Mouse (Mus musculus) liver, embryonic 13.5 days (tissue): ENCODE results near the gene Exoc8. TPM values are rescaled to one million over a fixed set of nuclear protein-coding genes. Genes with fewer than 3 reads are reported as not detected.

ENCODE experiments used
- ATAC-seq: fragments of 200-750 bp; cut with Nextera tagmentation; 2 replicates; pipeline ENCODE4 v1.8.0; 2017; ENCODE audit warnings: low read depth, mild to moderate bottlenecking, moderate number of reproducible peaks, moderate library complexity
- DNase-seq: peaks from one replicate; pipeline ENCODE4 v3.0.0; 2022
- H3K27ac ChIP-seq: fragments of 300-500 bp; sonication (generic); 2 replicates; pipeline ENCODE4 v1.5.1; 2015; ENCODE audit warnings: moderate library complexity, mild to moderate bottlenecking, inconsistent platforms
- H3K27me3 ChIP-seq: fragments of 300-500 bp; sonication (generic); 2 replicates; pipeline ENCODE4 v1.6.1; 2015; ENCODE audit warnings: mild to moderate bottlenecking, inconsistent platforms
- H3K36me3 ChIP-seq: fragments of 300-500 bp; sonication (generic); 2 replicates; pipeline ENCODE4 v1.6.1; 2015; ENCODE audit warnings: mild to moderate bottlenecking, inconsistent platforms
- H3K4me1 ChIP-seq: fragments of 300-500 bp; sonication (generic); replicated peaks from 2 replicates; pipeline ENCODE4 v1.6.1; 2015; ENCODE audit warnings: inconsistent platforms
- H3K4me2 ChIP-seq: fragments of 300-500 bp; sonication (generic); 2 replicates; pipeline ENCODE4 v1.6.1; 2015; ENCODE audit warnings: inconsistent platforms, mild to moderate bottlenecking, moderate library complexity
- H3K4me3 ChIP-seq: fragments of 300-500 bp; sonication (generic); replicated peaks from 2 replicates; pipeline ENCODE4 v1.5.1; 2015; ENCODE audit warnings: mild to moderate bottlenecking, inconsistent platforms
- H3K9ac ChIP-seq: fragments of 300-500 bp; sonication (generic); 2 replicates; pipeline ENCODE4 v1.6.1; 2015; ENCODE audit warnings: mild to moderate bottlenecking, inconsistent platforms
- H3K9me3 ChIP-seq: fragments of 300-500 bp; sonication (generic); replicated peaks from 2 replicates; pipeline ENCODE4 v1.6.1; 2016; ENCODE audit warnings: inconsistent platforms
- WGBS: fragments of 180-500 bp; shearing (Covaris S2); methylation state at CpG from one replicate; pipeline ENCODE4 v1.1.7; 2015; ENCODE audit not compliant: insufficient replicate concordance; 5-methylcytosine and 5-hydroxymethylcytosine counted together
- polyA plus RNA-seq: library from polyadenylated mRNA; unstranded; fragments of >200 nt; fragmentation: Nextera tagmentation; extraction: Ambion mirVana; gene quantifications from 2 replicates; pipeline ENCODE4 v1.2.1, GENCODE M21; 2015

The Exoc8 gene
- polyA plus RNA-seq, 1 experiment from 2014 or later: 4.2 TPM

- 21% methylated on average over 14 of the region's 14 CpGs for WGBS
- peaks cover 64% of the 10 kb centered on the region for H3K4me1 ChIP-seq
These were observed 28.2 kb upstream of the Exoc8 start for GRCm38 (mm10) chr8:124925544-124926266.

GRCm38 (mm10) chr8:124923971-124924652 lies 26.6 kb upstream of the Exoc8 start:
- 81% methylated on average over 15 of the region's 15 CpGs for WGBS
- no peak overlapping the region for H3K4me3 ChIP-seq
- no peaks in the 10 kb centered on the region for H3K36me3 ChIP-seq
- H3K9me3 ChIP-seq: no peaks in the 10 kb centered on the region
- ATAC-seq: no peak
- H3K27me3 ChIP-seq: no peaks in the 10 kb centered on the region
- no peak overlapping the region for H3K9ac ChIP-seq
- H3K4me2 ChIP-seq: no peak overlapping the region
- no peak overlapping the region for H3K27ac ChIP-seq
- peaks cover 53% of the 10 kb centered on the region for H3K4me1 ChIP-seq
- DNase-seq: no peak

More at GRCm38 (mm10) chr8:124925544-124926266, 28.2 kb upstream of the Exoc8 start:
- Histone ChIP-seq H3K36me3 (no peaks in the 10 kb centered on the region), H3K4me3 (no peak overlapping the region), H3K9ac (no peak overlapping the region), H3K27me3 (no peaks in the 10 kb centered on the region), H3K4me2 (no peak overlapping the region), H3K27ac (peak overlapping the region; percentile 43), H3K9me3 (no peaks in the 10 kb centered on the region)
- ATAC-seq (peak; percentile 74), DNase-seq (peak; percentile 24)

DNA sequence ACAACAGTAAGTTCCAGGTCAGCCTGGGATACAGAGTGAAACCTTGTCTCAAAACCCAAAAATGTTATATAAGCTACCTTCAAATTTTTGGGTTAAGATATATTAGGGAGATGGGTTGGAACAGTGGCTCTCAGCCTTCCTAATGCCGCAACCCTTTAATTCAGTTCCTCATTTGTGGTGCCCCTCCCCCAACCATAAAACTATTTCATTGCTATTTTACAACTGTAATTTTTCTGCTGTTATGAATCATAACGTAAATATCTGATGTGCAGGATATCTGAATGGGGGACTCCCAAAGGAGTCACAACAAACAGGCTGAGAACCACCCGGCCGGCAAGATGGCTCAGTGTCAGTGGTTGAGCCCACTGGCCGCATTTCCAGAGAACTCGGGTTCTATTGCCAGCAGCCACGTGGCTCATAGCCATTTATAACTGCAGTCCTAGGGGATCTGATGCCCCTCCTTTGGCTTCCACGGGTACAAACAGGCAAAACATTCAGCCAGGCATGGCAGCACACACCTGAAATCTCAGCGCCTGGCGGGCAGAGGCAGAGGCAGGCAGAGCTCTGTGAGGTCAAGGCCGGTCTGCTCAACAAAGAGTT lies 25.1 kb upstream of the Exoc8 start:
- Histone ChIP-seq H3K4me3 (no peak overlapping the region), H3K27me3 (no peaks in the 10 kb centered on the region), H3K4me1 (peaks cover 53% of the 10 kb centered on the region), H3K9me3 (no peaks in the 10 kb centered on the region), H3K4me2 (no peak overlapping the region), H3K27ac (no peak overlapping the region), H3K36me3 (no peaks in the 10 kb centered on the region), H3K9ac (no peak overlapping the region)
- no peak for DNase-seq
- WGBS: 64% methylated on average over 11 of the region's 11 CpGs
- no peak for ATAC-seq

GRCm38 (mm10) chr8:124921369-124922279 lies 24.1 kb upstream of the Exoc8 start:
- H3K9ac ChIP-seq: no peak overlapping the region
- H3K4me1 ChIP-seq: peaks cover 44% of the 10 kb centered on the region
- H3K27me3 ChIP-seq: no peaks in the 10 kb centered on the region
- DNase-seq (no peak), ATAC-seq (no peak)
- H3K9me3 ChIP-seq: no peaks in the 10 kb centered on the region
- no peak overlapping the region for H3K27ac ChIP-seq
- no peaks in the 10 kb centered on the region for H3K36me3 ChIP-seq
- no peak overlapping the region for H3K4me3 ChIP-seq
- peak overlapping the region; percentile 22 for H3K4me2 ChIP-seq
- 45% methylated on average over 18 of the region's 18 CpGs for WGBS

DNA sequence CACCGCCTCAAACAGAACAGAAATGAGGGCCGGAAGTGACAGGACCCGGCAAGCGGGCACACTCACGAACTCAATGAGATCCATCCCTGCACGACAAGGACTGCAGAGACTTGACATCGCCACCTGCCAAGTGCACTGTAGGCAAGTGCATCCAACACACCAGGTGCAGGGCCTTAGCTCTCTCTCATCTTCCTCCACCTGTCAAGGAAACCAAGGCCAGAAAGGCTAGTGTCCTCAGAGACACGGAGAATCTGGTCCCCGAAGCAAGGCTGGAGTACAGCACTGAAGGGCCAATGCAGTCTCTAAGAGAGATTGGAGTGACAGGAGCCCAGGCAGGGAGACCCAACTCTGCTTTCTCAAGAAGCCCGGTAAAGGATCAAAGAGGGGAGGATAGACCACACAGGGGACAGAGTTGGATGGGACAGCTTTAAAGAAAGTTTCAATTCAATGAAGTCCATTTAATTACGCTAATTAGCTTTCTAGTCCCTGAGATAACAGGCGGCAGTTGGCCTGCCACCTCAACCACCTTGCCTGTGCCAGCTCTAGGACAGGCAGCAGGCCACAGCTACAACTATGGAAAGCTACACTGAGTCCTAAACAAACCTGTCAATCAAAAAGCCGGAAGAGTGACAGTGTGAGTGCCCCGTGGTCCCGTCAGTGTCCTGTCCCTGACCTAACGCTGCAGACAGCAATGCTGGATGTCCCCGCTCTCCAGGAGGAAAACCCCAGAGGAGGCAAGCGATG lies 20.4 kb upstream of the Exoc8 start:
- Histone ChIP-seq H3K36me3 (peaks cover 24% of the 10 kb centered on the region), H3K27ac (no peak overlapping the region), H3K4me2 (no peak overlapping the region), H3K4me1 (peaks cover 21% of the 10 kb centered on the region), H3K4me3 (no peak overlapping the region), H3K27me3 (no peaks in the 10 kb centered on the region), H3K9ac (no peak overlapping the region), H3K9me3 (no peaks in the 10 kb centered on the region)
- no peak for ATAC-seq
- 75% methylated on average over 18 of the region's 18 CpGs for WGBS
- no peak for DNase-seq

- H3K36me3 ChIP-seq: peaks cover 57% of the 10 kb centered on the region
- no peak overlapping the region for H3K4me3 ChIP-seq
- H3K27ac ChIP-seq: no peak overlapping the region
- WGBS: 91% methylated on average over 5 of the region's 5 CpGs
- no peak overlapping the region for H3K9ac ChIP-seq
- H3K9me3 ChIP-seq: no peaks in the 10 kb centered on the region
- no peak overlapping the region for H3K4me2 ChIP-seq
- ATAC-seq (no peak), DNase-seq (no peak)
- H3K27me3 ChIP-seq: no peaks in the 10 kb centered on the region
- peaks cover 14% of the 10 kb centered on the region for H3K4me1 ChIP-seq
These were observed 16.6 kb upstream of the Exoc8 start for GRCm38 (mm10) chr8:124914061-124914460.

DNA sequence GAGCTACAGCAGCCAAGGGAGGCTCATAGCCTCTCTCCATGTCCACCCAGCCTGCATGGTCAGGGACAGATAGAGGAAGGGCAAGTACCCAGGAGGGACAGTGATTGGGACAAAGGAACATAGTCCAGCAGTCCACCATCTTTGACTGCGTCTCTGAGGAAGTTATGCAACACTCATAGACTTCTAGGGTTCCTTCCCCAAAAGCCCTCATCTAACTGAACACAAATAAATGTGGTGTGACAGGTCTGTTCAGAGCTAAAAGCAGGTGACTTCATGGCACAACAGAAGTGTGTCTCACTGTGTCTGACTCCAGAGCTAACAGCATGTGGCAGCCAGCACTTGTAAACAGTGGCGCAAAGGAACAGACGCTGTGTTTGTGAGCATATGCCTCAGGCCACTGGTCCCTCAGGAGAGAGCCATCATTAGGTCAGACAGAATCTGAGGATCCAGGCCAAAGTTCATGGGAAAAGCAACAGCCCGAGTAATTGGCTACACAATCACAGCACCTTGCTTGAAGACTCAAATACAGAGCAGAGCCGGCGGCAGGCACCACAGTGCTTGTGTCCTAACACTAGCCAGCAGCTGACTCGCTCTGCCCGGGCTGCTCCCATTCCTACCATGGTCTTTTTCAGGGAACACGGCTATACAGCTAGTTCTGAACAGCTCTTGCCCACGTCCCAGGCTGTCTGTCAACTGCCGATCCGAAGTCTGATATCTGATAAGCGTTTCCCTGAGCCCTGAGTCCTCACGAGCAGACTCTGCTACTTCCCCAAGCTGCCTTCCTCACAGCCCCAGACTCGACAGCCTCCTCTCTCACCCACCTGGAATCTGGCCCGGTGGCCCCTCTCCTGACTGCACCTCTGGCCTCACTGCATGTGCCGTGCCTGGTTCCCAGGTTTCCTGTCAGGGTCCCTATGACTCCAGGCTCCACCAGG lies 14.7 kb upstream of the Exoc8 start:
- H3K27ac ChIP-seq: no peak overlapping the region
- H3K4me3 ChIP-seq: no peak overlapping the region
- H3K4me1 ChIP-seq: peaks cover 14% of the 10 kb centered on the region
- no peak overlapping the region for H3K9ac ChIP-seq
- no peak overlapping the region for H3K4me2 ChIP-seq
- ATAC-seq (no peak), DNase-seq (no peak)
- H3K36me3 ChIP-seq: peaks cover 76% of the 10 kb centered on the region
- H3K27me3 ChIP-seq: no peaks in the 10 kb centered on the region
- no peaks in the 10 kb centered on the region for H3K9me3 ChIP-seq
- 49% methylated on average over 17 of the region's 17 CpGs for WGBS

DNA sequence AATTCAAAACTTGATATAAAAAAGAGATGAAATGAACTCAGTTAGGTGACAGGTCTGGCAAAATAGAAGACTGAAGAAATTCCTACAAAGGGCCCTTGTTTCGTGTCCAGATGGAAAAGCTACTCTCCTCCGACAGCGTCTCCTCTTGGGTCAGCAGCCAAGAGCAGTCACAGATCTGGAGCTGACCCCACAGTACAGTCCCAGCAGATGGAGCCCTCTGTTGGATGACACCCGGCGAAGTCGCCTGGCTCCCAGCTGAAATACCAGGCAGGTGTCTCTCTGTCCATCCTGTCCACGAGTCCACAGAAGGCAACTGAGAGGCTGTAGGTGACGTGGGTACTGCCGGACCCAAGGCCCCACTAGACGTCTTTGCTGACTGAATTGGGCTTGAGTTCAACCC lies 12.8 kb upstream of the Exoc8 start:
- DNase-seq: no peak
- no peak overlapping the region for H3K9ac ChIP-seq
- 86% methylated on average over 10 of the region's 10 CpGs for WGBS
- no peak overlapping the region for H3K4me3 ChIP-seq
- peaks cover 91% of the 10 kb centered on the region for H3K36me3 ChIP-seq
- H3K9me3 ChIP-seq: no peaks in the 10 kb centered on the region
- H3K27me3 ChIP-seq: no peaks in the 10 kb centered on the region
- no peak overlapping the region for H3K27ac ChIP-seq
- no peak overlapping the region for H3K4me2 ChIP-seq
- H3K4me1 ChIP-seq: peaks cover 14% of the 10 kb centered on the region
- ATAC-seq: no peak

DNA sequence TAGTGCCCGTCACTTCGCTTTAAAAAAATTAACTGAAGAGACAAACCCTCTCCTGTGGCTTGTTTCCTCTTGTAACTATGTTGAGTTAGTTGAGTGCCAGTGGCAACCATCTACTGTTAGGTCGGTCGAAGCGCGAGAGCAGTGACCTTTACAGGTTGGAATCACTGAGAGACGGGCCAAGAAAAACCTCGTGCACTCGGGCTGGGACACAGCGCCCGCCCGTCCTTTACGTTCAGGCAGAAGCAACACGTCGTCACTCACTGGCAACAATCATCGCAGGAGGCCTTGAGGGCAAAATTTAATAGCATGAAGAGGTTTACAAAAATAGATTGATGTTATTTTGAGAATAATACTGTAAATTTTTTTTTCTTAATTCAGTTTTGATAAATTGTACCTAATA lies 12.4 kb upstream of the Exoc8 start:
- Histone ChIP-seq H3K9ac (no peak overlapping the region), H3K4me2 (no peak overlapping the region), H3K9me3 (no peaks in the 10 kb centered on the region), H3K4me1 (peaks cover 14% of the 10 kb centered on the region), H3K27me3 (no peaks in the 10 kb centered on the region), H3K36me3 (peaks cover 92% of the 10 kb centered on the region), H3K27ac (no peak overlapping the region), H3K4me3 (no peak overlapping the region)
- no peak for ATAC-seq
- WGBS: 89% methylated on average over 16 of the region's 16 CpGs
- no peak for DNase-seq

- Histone ChIP-seq H3K27me3 (no peaks in the 10 kb centered on the region), H3K36me3 (peaks cover 92% of the 10 kb centered on the region)
These were observed 8.0 kb upstream of the Exoc8 start for GRCm38 (mm10) chr8:124905482-124905881.

More at GRCm38 (mm10) chr8:124905482-124905881, 8.0 kb upstream of the Exoc8 start:
- H3K9ac ChIP-seq: no peak overlapping the region
- no peak overlapping the region for H3K4me3 ChIP-seq
- H3K4me1 ChIP-seq: peaks cover 11% of the 10 kb centered on the region
- no peaks in the 10 kb centered on the region for H3K9me3 ChIP-seq
- H3K4me2 ChIP-seq: no peak overlapping the region
- ATAC-seq (no peak), DNase-seq (no peak)
- H3K27ac ChIP-seq: no peak overlapping the region
- WGBS: 79% methylated on average over 2 of the region's 2 CpGs
